Mouse (Mus musculus): ENCODE data around the gene Vwa1. TPM values are rescaled to one million over a fixed set of nuclear protein-coding genes. Genes with fewer than 3 reads are reported as not detected.

Gene Vwa1
- polyA plus RNA-seq, 1 experiment from 2014 or later, result 34.0 TPM

GRCm38 (mm10) chr4:155785246-155785645, 10.7 kb upstream of the Vwa1 start:
- ATAC-seq (ENCODE audit: insufficient read depth, low FRiP score), result no peak
- H3K4me2 ChIP-seq (ENCODE audit: low read depth, low read length), result no peak overlapping the region
- H3K27ac ChIP-seq (ENCODE audit: low read length), result no peak overlapping the region
- H3K4me1 ChIP-seq (ENCODE audit: control insufficient read depth, insufficient read depth, low read length), result peaks cover 7% of the 10 kb centered on the region; the same call in 1 of the 2 replicates
- H3K36me3 ChIP-seq (ENCODE audit: control insufficient read depth, insufficient read depth, low read length), result no peaks in the 10 kb centered on the region
- no peak overlapping the region for H3K4me3 ChIP-seq (replicated peaks; ENCODE audit: low read length)
- H3K9me3 ChIP-seq (replicated peaks; ENCODE audit: control insufficient read depth, low read length), result no peaks in the 10 kb centered on the region
- H3K27me3 ChIP-seq (ENCODE audit: control insufficient read depth, insufficient read depth, low read length), result no peaks in the 10 kb centered on the region
- WGBS, result 79% methylated on average over 10 of the region's 10 CpGs
- peak overlapping the region; percentile 9; the same call in 1 of the 2 replicates for H3K9ac ChIP-seq (ENCODE audit: low read length)

- H3K27me3 ChIP-seq (ENCODE audit: control insufficient read depth, insufficient read depth, low read length), result no peaks in the 10 kb centered on the region
- peak overlapping the region; percentile 68 for H3K4me3 ChIP-seq (replicated peaks; ENCODE audit: low read length)
- no peaks in the 10 kb centered on the region for H3K9me3 ChIP-seq (replicated peaks; ENCODE audit: control insufficient read depth, low read length)
- peak overlapping the region; percentile 82 for H3K27ac ChIP-seq (ENCODE audit: low read length)
- peaks cover 7% of the 10 kb centered on the region; the same call in 1 of the 2 replicates for H3K4me1 ChIP-seq (ENCODE audit: control insufficient read depth, insufficient read depth, low read length)
- no peaks in the 10 kb centered on the region for H3K36me3 ChIP-seq (ENCODE audit: control insufficient read depth, insufficient read depth, low read length)
- H3K4me2 ChIP-seq (ENCODE audit: low read depth, low read length), result peak overlapping the region; percentile 76
- peak overlapping the region; percentile 92 for H3K9ac ChIP-seq (ENCODE audit: low read length)
- under 1% methylated on average over 52 of the region's 52 CpGs for WGBS
- ATAC-seq (ENCODE audit: insufficient read depth, low FRiP score), result peak; percentile 83
These were observed 9.7 kb upstream of the Vwa1 start for GRCm38 (mm10) chr4:155784081-155784701.

- 0 out of 2 replicates have a peak, but pooled peaks have one; percentile 12 for ATAC-seq (ENCODE audit: insufficient read depth, low FRiP score)
- Histone ChIP-seq H3K4me2 (ENCODE audit: low read depth, low read length) (peak overlapping the region; percentile 76), H3K9ac (ENCODE audit: low read length) (peak overlapping the region; percentile 92), H3K27me3 (ENCODE audit: control insufficient read depth, insufficient read depth, low read length) (no peaks in the 10 kb centered on the region), H3K9me3 (replicated peaks; ENCODE audit: control insufficient read depth, low read length) (no peaks in the 10 kb centered on the region), H3K27ac (ENCODE audit: low read length) (peak overlapping the region; percentile 82; the same call in 1 of the 2 replicates), H3K4me1 (ENCODE audit: control insufficient read depth, insufficient read depth, low read length) (peaks cover 7% of the 10 kb centered on the region; the same call in 1 of the 2 replicates), H3K36me3 (ENCODE audit: control insufficient read depth, insufficient read depth, low read length) (no peaks in the 10 kb centered on the region), H3K4me3 (replicated peaks; ENCODE audit: low read length) (peak overlapping the region; percentile 68)
- WGBS, result 35% methylated on average over 16 of the region's 16 CpGs
These were observed 9.1 kb upstream of the Vwa1 start for GRCm38 (mm10) chr4:155783486-155784080.

DNA sequence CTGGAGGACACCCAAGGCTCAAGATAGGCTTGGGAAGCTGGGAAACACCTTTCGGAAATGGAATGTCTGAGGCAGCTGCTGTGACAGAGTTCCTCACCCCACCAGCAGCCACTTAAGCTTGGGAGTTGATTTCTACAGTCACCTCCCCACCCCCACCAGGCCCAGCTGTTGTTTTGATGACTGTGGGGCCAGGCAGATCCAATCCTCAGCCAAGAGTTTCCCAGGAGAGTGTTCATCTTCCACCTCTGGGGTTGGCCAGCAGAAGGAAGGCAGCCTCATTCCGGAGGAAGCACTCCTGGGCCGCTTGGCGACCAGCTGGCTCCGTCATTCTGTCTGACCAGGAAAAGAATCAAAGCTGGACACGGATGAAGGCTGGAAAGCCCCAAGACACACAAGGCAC, 6.4 kb upstream of the Vwa1 start:
- H3K4me2 ChIP-seq (ENCODE audit: low read depth, low read length), result no peak overlapping the region
- H3K9me3 ChIP-seq (replicated peaks; ENCODE audit: control insufficient read depth, low read length), result no peaks in the 10 kb centered on the region
- no peaks in the 10 kb centered on the region for H3K27me3 ChIP-seq (ENCODE audit: control insufficient read depth, insufficient read depth, low read length)
- peaks cover 20% of the 10 kb centered on the region for H3K4me1 ChIP-seq (ENCODE audit: control insufficient read depth, insufficient read depth, low read length)
- no peak overlapping the region for H3K27ac ChIP-seq (ENCODE audit: low read length)
- WGBS, result 28% methylated on average over 6 of the region's 6 CpGs
- H3K4me3 ChIP-seq (replicated peaks; ENCODE audit: low read length), result no peak overlapping the region
- no peaks in the 10 kb centered on the region for H3K36me3 ChIP-seq (ENCODE audit: control insufficient read depth, insufficient read depth, low read length)
- no peak overlapping the region for H3K9ac ChIP-seq (ENCODE audit: low read length)
- ATAC-seq (ENCODE audit: insufficient read depth, low FRiP score), result no peak

GRCm38 (mm10) chr4:155779498-155779897, 5.0 kb upstream of the Vwa1 start:
- no peak overlapping the region for H3K4me3 ChIP-seq (replicated peaks; ENCODE audit: low read length)
- H3K27ac ChIP-seq (ENCODE audit: low read length), result no peak overlapping the region
- WGBS, result 80% methylated on average over 4 of the region's 4 CpGs
- no peak for ATAC-seq (ENCODE audit: insufficient read depth, low FRiP score)
- no peak overlapping the region for H3K9ac ChIP-seq (ENCODE audit: low read length)
- no peaks in the 10 kb centered on the region for H3K9me3 ChIP-seq (replicated peaks; ENCODE audit: control insufficient read depth, low read length)
- no peaks in the 10 kb centered on the region for H3K27me3 ChIP-seq (ENCODE audit: control insufficient read depth, insufficient read depth, low read length)
- H3K36me3 ChIP-seq (ENCODE audit: control insufficient read depth, insufficient read depth, low read length), result no peaks in the 10 kb centered on the region
- H3K4me2 ChIP-seq (ENCODE audit: low read depth, low read length), result no peak overlapping the region
- peaks cover 28% of the 10 kb centered on the region for H3K4me1 ChIP-seq (ENCODE audit: control insufficient read depth, insufficient read depth, low read length)

DNA sequence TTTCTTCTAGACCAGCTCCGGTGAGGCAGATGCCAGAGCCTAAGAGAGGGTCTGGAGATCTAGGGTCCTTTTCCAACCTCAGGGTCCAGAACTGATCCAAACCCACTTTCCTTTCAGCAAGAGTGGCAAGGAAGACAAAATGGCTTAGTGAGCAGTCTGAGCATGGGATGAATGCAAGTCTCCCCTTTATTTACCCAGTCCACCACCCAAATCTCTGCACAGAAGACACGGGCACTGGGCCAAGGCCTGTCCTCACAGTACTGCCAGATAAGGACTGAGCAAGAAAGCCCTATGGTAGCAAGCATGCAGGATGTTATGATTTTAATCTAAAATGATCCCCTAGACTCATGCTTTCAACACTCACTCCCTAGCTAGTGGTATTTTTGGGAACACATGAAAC, 3.3 kb upstream of the Vwa1 start:
- no peak overlapping the region for H3K4me3 ChIP-seq (replicated peaks; ENCODE audit: low read length)
- no peak overlapping the region; the same call in none of the 2 replicates for H3K27ac ChIP-seq (ENCODE audit: low read length)
- no peaks in the 10 kb centered on the region for H3K9me3 ChIP-seq (replicated peaks; ENCODE audit: control insufficient read depth, low read length)
- no peak for ATAC-seq (ENCODE audit: insufficient read depth, low FRiP score)
- H3K4me2 ChIP-seq (ENCODE audit: low read depth, low read length), result no peak overlapping the region
- no peaks in the 10 kb centered on the region for H3K36me3 ChIP-seq (ENCODE audit: control insufficient read depth, insufficient read depth, low read length)
- H3K4me1 ChIP-seq (ENCODE audit: control insufficient read depth, insufficient read depth, low read length), result peaks cover 30% of the 10 kb centered on the region
- no peaks in the 10 kb centered on the region for H3K27me3 ChIP-seq (ENCODE audit: control insufficient read depth, insufficient read depth, low read length)
- H3K9ac ChIP-seq (ENCODE audit: low read length), result peak overlapping the region; percentile 44
- 55% methylated on average over 2 of the region's 2 CpGs for WGBS

DNA sequence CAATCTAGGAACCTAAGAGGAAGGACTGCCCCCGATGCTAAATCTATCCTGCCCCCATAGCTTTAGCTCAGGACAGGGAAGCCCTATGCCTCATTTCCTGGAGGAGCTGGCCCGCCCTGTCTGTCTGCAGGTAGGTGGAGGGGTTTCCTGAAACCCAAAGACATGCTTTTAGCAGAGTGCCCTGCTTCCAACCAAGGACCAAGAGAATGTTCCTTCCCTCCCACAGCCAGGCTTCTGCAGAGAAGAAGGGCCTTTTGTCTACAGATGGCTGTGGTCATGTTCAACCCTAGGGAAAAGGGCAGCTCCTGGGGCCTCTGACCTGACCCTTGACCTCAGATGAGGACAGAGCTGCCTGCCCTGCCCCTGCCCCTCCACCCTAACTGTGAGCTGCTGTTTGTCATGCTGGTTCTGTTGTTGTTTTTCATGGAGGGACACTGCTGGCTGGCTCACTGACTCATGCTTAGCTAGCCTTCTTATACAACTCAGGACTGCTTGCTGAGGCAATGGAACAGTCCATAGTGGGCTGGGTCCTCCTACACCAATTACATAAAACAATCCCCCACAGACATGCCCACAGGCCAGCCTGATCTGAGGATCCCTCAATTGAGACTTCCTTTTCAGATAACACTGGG, 2.3 kb upstream of the Vwa1 start:
- H3K36me3 ChIP-seq (ENCODE audit: control insufficient read depth, insufficient read depth, low read length), result no peaks in the 10 kb centered on the region
- 33% methylated on average over 2 of the region's 2 CpGs for WGBS
- ATAC-seq (ENCODE audit: insufficient read depth, low FRiP score), result no peak
- H3K4me3 ChIP-seq (replicated peaks; ENCODE audit: low read length), result no peak overlapping the region
- no peaks in the 10 kb centered on the region for H3K9me3 ChIP-seq (replicated peaks; ENCODE audit: control insufficient read depth, low read length)
- no peak overlapping the region for H3K9ac ChIP-seq (ENCODE audit: low read length)
- no peaks in the 10 kb centered on the region for H3K27me3 ChIP-seq (ENCODE audit: control insufficient read depth, insufficient read depth, low read length)
- H3K4me2 ChIP-seq (ENCODE audit: low read depth, low read length), result no peak overlapping the region
- peaks cover 30% of the 10 kb centered on the region for H3K4me1 ChIP-seq (ENCODE audit: control insufficient read depth, insufficient read depth, low read length)
- H3K27ac ChIP-seq (ENCODE audit: low read length), result peak overlapping the region; percentile 94

- no peaks in the 10 kb centered on the region for H3K36me3 ChIP-seq (ENCODE audit: control insufficient read depth, insufficient read depth, low read length)
- 56% methylated on average over 3 of the region's 3 CpGs for WGBS
- 0 out of 2 replicates have a peak overlapping the region, but pooled peaks have one; percentile 74 for H3K9ac ChIP-seq (ENCODE audit: low read length)
- peaks cover 27% of the 10 kb centered on the region for H3K4me1 ChIP-seq (ENCODE audit: control insufficient read depth, insufficient read depth, low read length)
- no peak for ATAC-seq (ENCODE audit: insufficient read depth, low FRiP score)
- H3K4me3 ChIP-seq (replicated peaks; ENCODE audit: low read length), result no peak overlapping the region
- H3K27me3 ChIP-seq (ENCODE audit: control insufficient read depth, insufficient read depth, low read length), result no peaks in the 10 kb centered on the region
- H3K27ac ChIP-seq (ENCODE audit: low read length), result peak overlapping the region; percentile 94
- no peaks in the 10 kb centered on the region for H3K9me3 ChIP-seq (replicated peaks; ENCODE audit: control insufficient read depth, low read length)
- H3K4me2 ChIP-seq (ENCODE audit: low read depth, low read length), result no peak overlapping the region
These were observed 1.4 kb upstream of the Vwa1 start for GRCm38 (mm10) chr4:155775855-155776254.

Measured in stomach, embryonic 16.5 days (tissue).